Mouse (Mus musculus): Measurements from ENCODE around the gene Rad51d.

DNA sequence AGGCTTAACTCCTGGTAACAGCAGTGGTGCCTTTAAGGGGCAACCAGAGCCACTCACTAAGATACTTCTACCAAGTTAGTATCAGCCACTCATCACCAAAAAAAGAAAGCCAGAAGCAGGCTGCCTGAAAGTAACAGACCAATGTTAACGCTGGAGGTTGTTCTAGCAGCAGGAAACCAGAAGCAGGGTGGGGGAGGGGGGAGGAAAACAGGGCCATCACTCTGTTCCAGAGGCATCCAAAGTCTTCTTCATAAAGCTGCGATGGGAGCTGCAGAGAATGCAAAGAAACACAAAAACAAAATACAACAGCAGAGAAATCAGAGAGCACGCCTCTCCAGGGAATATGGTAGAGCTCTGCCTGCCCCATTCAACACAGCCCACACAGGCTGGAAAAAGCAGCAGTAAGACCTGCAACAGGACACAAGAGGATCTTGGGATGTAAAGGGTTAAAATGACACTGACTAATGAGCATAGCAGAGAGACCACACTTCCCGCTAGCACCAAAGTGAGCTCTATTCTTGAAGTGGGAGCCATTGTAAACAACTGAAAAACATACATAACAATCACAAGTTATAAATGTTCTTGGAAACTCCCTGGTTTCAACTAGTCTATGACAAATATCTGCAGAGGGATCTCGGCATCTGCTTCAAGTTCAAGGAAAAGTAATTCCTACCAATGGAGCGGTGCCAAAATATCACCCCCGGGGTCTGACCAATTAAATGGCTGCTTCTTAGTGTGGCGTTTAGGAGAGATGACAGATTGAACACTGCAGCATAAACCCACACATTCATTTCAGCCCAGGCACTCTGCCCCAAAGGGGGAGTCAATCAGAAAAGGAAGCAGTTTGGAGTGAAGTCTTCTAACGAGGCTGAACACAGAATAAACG is 59.2 kb downstream of the Rad51d start:
- TF ChIP-seq CTCF (IDR thresholded peaks at IDR 0.05; ENCODE audit: control insufficient read depth, insufficient read depth, insufficient read length) (no peak), MAX (IDR thresholded peaks at IDR 0.05) (no peak), MYOG (IDR thresholded peaks at IDR 0.05; ENCODE audit: control insufficient read depth, extremely low read depth, insufficient read length) (no peak), MYOD1 (IDR thresholded peaks at IDR 0.05; ENCODE audit: control insufficient read depth, insufficient read length, low read depth) (no peak), USF1 (IDR thresholded peaks at IDR 0.05; ENCODE audit: low read depth) (no peak), CEBPB (IDR thresholded peaks at IDR 0.05; ENCODE audit: low read depth) (no peak), FOSL1 (IDR thresholded peaks at IDR 0.05; ENCODE audit: insufficient read depth, low read length, poor library complexity, severe bottlenecking) (no peak)

All from C2C12 (cell line).